Mouse (Mus musculus): ENCODE measurements at regions not wholly inside any gene's neighbourhood (a gene's known extent, or its start where the extent isn't known, plus 50 kb on each side); places are given as distances from the start of the nearest gene placed in this dataset.

DNA sequence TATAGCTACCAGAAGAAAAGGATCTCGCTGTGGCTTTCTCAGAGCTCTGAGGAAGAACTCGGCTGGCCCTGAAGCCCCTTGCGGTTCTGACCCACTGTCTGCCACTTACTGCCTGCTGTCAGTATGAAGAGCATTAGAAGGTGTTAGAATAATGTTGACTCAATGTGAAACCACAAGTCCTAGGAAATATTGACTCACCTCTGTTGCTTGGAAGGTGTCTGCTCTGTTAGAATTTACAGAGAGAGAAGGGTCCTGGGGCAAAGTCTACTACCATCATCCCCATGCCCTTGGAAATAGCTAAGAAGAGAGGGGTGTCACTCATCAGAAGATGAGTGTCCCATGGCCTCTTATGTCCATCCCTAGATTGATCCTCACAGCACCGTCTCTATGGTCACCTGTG lies 197.9 kb downstream of the Hlx start:
- DNase-seq = no peak

DNA sequence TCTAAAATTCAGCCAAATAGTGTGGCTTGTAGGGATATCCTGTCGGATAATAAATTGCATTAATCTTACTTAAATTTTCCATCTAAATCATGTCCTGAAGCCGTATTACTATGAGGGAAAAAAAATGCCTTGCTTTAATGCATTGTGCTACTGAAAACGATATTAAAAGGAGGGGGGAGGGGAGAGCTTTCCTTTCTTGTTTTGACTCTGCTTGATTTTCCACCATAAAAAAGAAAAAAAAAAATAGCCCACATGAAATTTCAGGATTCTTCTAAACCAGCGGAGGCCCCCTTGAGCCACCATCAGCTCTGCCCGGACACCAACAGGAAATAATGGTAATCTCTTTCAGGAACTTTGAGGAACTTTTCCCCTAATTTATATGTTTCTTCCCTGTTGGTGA lies 198.5 kb downstream of the Hlx start:
- DNase-seq = no peak

GRCm38 (mm10) chr1:184532488-184533055 lies 199.8 kb downstream of the Hlx start:
- DNase-seq = no peak

- DNase-seq = no peak
These were observed 201.7 kb downstream of the Hlx start for GRCm38 (mm10) chr1:184530606-184531320.

GRCm38 (mm10) chr1:184525740-184526139 lies 206.7 kb downstream of the Hlx start:
- DNase-seq = no peak

- no peak for DNase-seq
These were observed 212.9 kb downstream of the Hlx start for GRCm38 (mm10) chr1:184519551-184519950.

- no peak for DNase-seq
These were observed 227.8 kb downstream of the Hlx start for GRCm38 (mm10) chr1:184504663-184505062.

DNA sequence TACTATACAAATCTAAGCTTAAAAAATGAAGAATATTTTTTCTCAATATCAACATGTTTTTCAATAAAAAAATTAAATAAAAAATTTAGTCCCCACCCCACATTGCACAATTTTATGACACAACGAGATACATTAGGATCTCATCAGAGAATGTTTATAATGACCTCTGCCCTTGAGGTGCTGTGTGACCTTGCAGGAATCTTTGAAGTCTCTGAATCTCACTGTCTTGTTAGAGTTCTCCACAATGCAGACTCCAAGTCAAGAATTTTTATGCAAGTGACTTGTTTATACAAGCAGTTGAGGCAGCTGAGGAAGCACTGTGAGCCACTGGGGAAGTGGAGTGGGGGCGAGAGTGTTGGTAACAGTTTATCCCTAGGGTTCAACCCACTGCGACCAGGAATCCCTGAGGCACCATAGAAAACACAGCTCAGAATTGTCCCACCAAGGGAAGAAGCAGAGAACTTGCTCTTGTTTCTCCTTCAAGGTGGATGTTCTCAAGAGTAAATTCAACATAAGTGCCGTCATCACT lies 228.5 kb downstream of the Hlx start:
- DNase-seq = peak; percentile 24 to 57

DNA sequence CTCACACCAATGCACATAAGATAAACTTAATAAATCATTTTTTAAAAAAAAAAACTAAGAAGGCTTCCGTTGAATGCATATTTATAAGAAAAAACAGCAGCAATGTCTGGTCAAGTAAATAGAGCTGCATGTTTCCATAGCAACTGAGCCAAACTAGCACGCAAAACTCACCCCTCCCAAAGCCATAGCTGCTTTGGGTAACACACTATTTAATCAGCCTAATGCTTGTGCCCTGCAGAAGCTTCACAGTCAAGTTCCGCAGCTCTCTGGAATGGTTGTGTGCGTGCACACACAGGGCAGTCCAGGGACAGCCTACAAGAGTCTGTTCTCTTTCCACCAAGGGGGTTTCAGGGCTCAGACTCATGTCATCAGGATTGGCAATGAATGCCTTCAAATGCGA lies 231.7 kb downstream of the Hlx start:
- DNase-seq = no peak

GRCm38 (mm10) chr1:184498909-184499525 lies 233.4 kb downstream of the Hlx start:
- DNase-seq = peak; percentile 35 to 61

DNA sequence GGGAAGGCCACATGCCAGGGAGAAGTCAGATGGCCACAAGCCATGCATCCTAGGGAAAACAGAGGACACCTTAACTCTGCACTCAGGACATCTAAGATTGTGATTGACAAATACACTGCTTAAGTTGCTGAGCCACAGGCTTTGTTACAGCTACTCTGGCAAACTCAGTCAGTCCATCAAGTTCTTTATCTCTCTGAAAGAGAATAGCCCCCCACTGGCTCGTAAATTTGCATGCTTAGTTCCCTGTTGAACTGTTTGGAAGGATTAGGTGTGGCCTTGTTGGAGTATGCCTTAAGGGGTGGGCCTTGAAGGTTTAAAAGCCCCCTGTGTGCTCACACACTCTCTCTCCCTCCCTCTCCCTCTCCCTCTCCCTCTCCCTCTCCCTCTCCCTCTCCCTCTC lies 235.4 kb downstream of the Hlx start:
- DNase-seq = no peak

DNA sequence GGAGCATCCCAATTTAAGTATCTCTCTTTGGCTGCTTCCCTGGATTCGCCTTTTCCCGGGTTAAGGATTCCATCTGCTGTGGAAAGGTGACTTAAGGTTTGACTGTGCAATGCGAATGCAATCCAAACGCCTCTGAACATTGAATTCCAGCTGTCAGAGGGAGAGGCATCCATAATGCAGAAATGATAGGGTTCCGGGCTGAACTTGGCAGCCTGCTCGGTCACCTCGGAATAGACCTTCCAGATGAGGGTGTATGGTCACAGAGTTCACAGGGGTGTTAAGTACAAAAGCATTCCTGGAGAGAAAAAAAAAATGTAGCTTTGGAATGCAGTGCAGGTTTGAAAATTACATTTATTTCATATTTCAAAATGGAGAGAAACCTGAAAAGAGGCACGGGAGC lies 238.6 kb downstream of the Hlx start:
- no peak for DNase-seq

- no peak for DNase-seq
These were observed 240.3 kb downstream of the Hlx start for GRCm38 (mm10) chr1:184492115-184492514.

DNA sequence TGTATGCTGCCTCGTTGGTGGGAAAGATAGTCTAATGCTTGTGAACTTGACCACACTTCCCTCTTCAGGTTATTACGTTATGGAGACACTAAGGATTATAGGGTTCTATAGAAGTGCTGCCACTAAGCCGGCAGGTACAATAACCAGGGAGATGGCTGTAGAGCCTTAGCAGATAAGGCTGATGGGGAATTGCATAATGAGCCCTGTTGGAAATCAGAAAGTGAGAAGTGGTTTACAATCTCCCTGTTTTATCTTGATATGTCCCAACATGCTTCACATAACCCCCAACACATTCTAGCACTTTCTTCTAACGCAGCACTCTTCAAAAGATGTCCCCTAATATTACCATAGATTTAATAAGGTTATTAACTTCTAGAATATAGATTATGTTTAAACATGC lies 241.2 kb downstream of the Hlx start:
- no peak for DNase-seq

DNA sequence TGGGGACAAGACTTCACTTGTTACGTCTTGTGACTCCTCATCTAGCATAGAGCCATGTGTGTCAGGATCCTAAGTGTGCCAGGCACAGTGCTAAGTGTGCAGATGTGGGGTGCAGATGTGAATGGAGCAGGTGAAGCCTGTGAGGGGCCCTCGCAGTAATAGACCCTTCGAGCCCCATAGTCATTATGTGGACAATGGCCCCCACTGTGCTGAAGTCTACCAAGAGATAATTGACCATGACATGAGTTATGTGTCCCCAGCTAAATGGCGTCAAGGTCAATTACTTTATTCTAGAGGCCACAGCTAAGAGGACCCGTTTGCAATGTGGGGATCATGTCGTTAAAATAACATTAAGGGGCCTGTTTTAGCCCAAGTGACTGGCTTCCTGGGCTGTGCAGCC lies 245.0 kb downstream of the Hlx start:
- no peak for DNase-seq

- DNase-seq = no peak
These were observed 247.6 kb downstream of the Hlx start for GRCm38 (mm10) chr1:184484801-184485200.

- no peak for DNase-seq
These were observed 249.0 kb downstream of the Hlx start for GRCm38 (mm10) chr1:184483371-184483770.

DNA sequence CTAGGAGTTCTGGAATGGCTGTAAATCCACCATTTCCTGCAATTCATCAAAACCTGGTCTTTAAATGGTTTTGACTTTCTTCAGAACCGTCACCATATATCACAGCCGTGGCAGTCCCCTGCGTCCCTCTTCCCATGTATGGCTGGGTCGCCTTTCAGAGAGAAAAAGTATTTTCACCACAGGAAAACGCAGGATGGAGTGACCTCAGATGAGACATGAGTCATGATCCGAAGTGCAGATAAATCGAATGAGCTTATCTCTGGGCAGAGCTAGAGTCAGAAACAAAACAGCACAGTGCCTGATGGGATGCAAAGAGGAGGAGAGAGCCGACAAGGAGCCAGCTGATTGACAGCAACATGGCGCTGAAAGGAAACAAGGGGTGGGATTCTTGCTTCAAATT lies 250.4 kb downstream of the Hlx start:
- no peak for DNase-seq

DNA sequence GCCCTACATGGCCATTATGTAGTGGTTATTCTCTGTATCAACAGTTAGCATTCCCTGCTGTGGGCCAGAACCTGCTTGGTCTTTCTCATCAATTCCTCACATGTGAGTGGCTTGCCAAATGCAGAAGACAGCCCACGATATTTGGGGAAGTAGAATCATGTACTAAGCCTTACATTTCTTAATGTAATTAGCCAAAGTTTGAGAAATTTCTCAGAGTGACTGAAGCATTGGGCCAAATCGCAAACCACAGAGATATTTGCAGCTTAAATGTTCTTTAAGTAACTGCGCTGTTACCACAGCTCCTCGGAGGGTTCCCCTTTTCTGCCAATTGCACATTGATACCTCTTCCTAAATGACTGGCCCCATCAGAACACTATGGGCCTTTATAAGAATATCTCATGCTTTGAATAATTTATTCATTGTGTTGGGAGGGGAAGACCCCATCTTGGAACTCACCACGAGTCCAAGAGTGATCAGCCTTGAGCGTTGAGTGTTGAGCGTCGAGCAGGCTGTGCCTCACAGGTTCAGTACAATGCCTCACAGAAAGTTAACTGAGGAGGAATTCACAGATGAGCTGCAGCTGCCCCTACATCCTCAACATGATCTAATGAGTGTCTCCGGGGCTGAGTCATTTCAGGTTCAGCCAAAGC lies 251.7 kb downstream of the Hlx start:
- peak in 1 of 2 experiments; percentile 10 for DNase-seq

DNA sequence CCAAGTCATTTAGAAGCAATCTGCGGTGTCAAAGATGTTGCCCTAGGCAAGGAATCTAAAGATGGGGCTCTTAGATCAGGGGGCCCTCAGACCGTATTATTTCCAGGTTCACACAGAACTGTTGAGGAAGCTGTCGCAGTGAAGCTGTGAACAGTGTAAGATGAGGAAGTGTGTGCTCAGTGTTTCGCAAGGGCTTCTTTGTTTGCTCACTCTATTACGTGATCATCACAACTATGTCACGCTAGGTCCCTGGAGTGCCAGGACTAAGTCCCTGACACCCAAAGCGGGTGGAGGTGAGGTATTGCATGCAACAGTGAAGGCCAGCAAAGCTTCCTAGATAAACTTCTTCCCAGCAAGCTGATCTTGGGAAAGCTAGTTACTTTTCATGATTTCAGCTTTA lies 254.4 kb downstream of the Hlx start:
- peak; percentile 53 to 69 for DNase-seq

DNA sequence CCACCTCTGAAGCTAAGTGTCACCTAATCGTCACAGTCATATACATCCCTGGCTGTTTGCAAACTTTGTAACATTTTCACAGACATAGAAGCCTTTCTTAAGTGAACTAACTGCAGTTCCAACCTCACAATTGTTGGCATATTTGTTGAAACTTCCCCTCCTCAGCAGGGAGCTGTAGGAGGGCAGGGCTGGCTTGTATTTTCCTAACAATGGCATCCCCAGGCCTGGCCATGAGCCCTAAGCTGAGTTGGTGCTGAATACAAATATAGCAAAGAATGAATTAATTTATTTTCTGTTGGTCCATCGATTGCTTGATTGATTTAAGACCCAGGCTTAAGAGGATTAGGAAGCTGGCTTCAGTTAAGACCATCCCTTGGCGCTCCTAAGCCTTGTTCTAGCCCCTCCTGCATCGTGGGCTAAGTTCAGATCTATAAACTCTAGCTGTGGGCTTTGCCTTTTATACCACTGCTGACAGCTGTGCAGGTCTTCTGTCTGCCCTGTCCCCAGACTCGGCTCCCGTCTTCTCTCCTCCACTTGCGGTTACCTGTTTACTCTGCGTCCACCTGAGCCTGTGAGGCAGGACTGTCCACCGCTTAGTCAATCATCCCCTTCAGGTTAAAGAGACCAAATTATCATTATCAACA lies 269.8 kb downstream of the Hlx start:
- no peak for DNase-seq

GRCm38 (mm10) chr1:184461411-184461810 lies 271.0 kb downstream of the Hlx start:
- DNase-seq = no peak

GRCm38 (mm10) chr1:184456727-184457126 lies 275.7 kb downstream of the Hlx start:
- no peak for DNase-seq

Data from lung, adult 18-20 months (tissue).